Mouse (Mus musculus) CH12.LX (cell line): Measurements from ENCODE around the gene Mrps12.

Source experiments
- CHD1 ChIP-seq: IDR thresholded peaks from 2 replicates; pipeline ENCODE4 v1.6.1; 2012; ENCODE audit warnings: low read depth, low read length, improper control_type of control experiment, inconsistent platforms
- POLR2A ChIP-seq: IDR thresholded peaks from 2 replicates; pipeline ENCODE4 v1.6.1; 2011; ENCODE audit warnings: low read depth, mild to moderate bottlenecking, improper control_type of control experiment, low read length
- SMC3 ChIP-seq: IDR thresholded peaks from 2 replicates; pipeline ENCODE4 v1.6.1; 2011; ENCODE audit warnings: low read depth, low read length, improper control_type of control experiment

- TF ChIP-seq CHD1 (no peak), SMC3 (no peak), POLR2A (no peak)
Measured at GRCm38 (mm10) chr7:28720753-28721537, 20.7 kb downstream of the Mrps12 start.
